ENCODE assay signal across 8 mouse cellular contexts in the genomic region with DNA sequence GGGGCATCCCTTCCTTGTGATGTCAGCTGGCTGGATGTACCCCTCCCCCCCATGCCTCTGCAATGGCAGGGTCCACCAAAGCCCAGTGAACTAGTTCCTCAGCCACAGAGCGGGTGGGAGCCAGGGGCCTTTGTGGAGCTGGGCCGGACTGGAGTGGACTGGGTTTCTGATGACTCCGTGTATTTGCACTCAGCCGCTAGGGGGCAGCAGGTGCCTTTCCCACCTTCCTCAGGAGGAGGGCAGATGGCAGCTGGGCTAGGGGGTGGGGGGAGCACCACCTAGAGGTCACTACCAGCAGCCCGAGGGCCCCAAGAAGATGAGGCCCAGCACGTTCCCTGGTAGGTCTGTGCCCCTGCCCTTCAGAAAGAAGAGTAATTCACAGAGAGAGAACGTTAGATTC. TPM values are rescaled to one million over a fixed set of nuclear protein-coding genes. Genes with fewer than 3 reads are reported as not detected.
A peak's percentile ranks its signal among the peaks of the same experiment; 100 is the strongest.
DNase-seq lines count a peak whose midpoint lies in the region; ATAC-seq and TF ChIP-seq lines count a peak whose summit lies in the region.

No protein-coding gene starts in this region.

- H3K4me3 ChIP-seq in embryonic facial prominence, embryonic 11.5 days (ENCODE audit: low read depth, low read length) = no peak overlapping the region
- H3K4me3 ChIP-seq in kidney, embryonic 14.5 days (ENCODE audit: low read length) = no peak overlapping the region
- H3K4me3 ChIP-seq in limb, embryonic 14.5 days (replicated peaks; ENCODE audit: low read length) = no peak overlapping the region
- no peak overlapping the region for H3K4me3 ChIP-seq in stomach, embryonic 14.5 days (ENCODE audit: low read depth, low read length)

- H3K4me2 ChIP-seq in embryonic facial prominence, embryonic 11.5 days (ENCODE audit: low read depth, low read length) = no peak overlapping the region
- no peak overlapping the region for H3K4me2 ChIP-seq in kidney, embryonic 14.5 days (replicated peaks; ENCODE audit: low read depth, low read length)
- H3K4me2 ChIP-seq in limb, embryonic 14.5 days (replicated peaks; ENCODE audit: low read depth, low read length, severe bottlenecking) = no peak overlapping the region
- H3K4me2 ChIP-seq in stomach, embryonic 14.5 days (replicated peaks; ENCODE audit: low read depth, low read length) = no peak overlapping the region

- TF ChIP-seq POLR2A in limb, embryonic 14.5 days (IDR thresholded peaks at IDR 0.05; ENCODE audit: borderline replicate concordance, extremely low read depth, insufficient read depth, insufficient read length) = no peak

- H3K9me3 ChIP-seq in embryonic facial prominence, embryonic 11.5 days (replicated peaks; ENCODE audit: control insufficient read depth, low read length) = no peaks in the 10 kb centered on the region
- no peaks in the 10 kb centered on the region for H3K9me3 ChIP-seq in kidney, embryonic 14.5 days (ENCODE audit: control insufficient read depth, low read length)
- no peaks in the 10 kb centered on the region for H3K9me3 ChIP-seq in limb, embryonic 14.5 days (ENCODE audit: control insufficient read depth, low read length)
- H3K9me3 ChIP-seq in stomach, embryonic 14.5 days (ENCODE audit: control insufficient read depth, low read depth, low read length) = no peaks in the 10 kb centered on the region

- no peak overlapping the region for H3K27ac ChIP-seq in embryonic facial prominence, embryonic 11.5 days (replicated peaks; ENCODE audit: low read depth, low read length)
- peak overlapping the region; percentile 67; the same call in 1 of the 2 replicates for H3K27ac ChIP-seq in kidney, embryonic 14.5 days (ENCODE audit: low read depth, low read length)
- H3K27ac ChIP-seq in limb, embryonic 14.5 days (replicated peaks; ENCODE audit: low read depth, low read length) = no peak overlapping the region
- peak overlapping the region; percentile 33; the same call in 1 of the 2 replicates for H3K27ac ChIP-seq in stomach, embryonic 14.5 days (ENCODE audit: low read length)

- no peaks in the 10 kb centered on the region for H3K27me3 ChIP-seq in embryonic facial prominence, embryonic 11.5 days (ENCODE audit: control insufficient read depth, insufficient read depth, low read length)
- H3K27me3 ChIP-seq in kidney, embryonic 14.5 days (ENCODE audit: control insufficient read depth, insufficient read depth, low read length) = peaks cover under 1% of the 10 kb centered on the region; the same call in 1 of the 2 replicates
- H3K27me3 ChIP-seq in limb, embryonic 14.5 days (ENCODE audit: control insufficient read depth, insufficient read depth, low read length) = no peaks in the 10 kb centered on the region
- H3K27me3 ChIP-seq in stomach, embryonic 14.5 days (ENCODE audit: control insufficient read depth, insufficient read depth, low read length) = no peaks in the 10 kb centered on the region

- 5% methylated on average over 7 of the region's 7 CpGs for WGBS in embryonic facial prominence, embryonic 11.5 days
- 6% methylated on average over 7 of the region's 7 CpGs for WGBS in kidney, embryonic 14.5 days
- 4% methylated on average over 7 of the region's 7 CpGs for WGBS in limb, embryonic 14.5 days
- WGBS in stomach, embryonic 14.5 days = 6% methylated on average over 7 of the region's 7 CpGs

- 0 out of 2 replicates have a peak, but pooled peaks have one; percentile 24 for ATAC-seq in embryonic facial prominence, embryonic 11.5 days (replicated peaks; ENCODE audit: insufficient number of reproducible peaks, low FRiP score, low TSS enrichment, low read depth)
- peak; percentile 51 for ATAC-seq in kidney, embryonic 14.5 days (ENCODE audit: low FRiP score, low TSS enrichment)
- peak; percentile 41; the same call in 1 of the 2 replicates for ATAC-seq in limb, embryonic 14.5 days (ENCODE audit: low FRiP score, low read depth)
- ATAC-seq in stomach, embryonic 14.5 days (ENCODE audit: insufficient number of reproducible peaks, insufficient read depth, low FRiP score, low read depth) = 0 out of 2 replicates have a peak, but pooled peaks have one; percentile 42

- peak; percentile 83 for DNase-seq in A20 (ENCODE audit: low read depth, low spot score)
- peak; percentile 92 for DNase-seq in adrenal gland, postnatal 14 days
- peak; percentile 89 for DNase-seq in embryonic facial prominence, embryonic 11.5 days (ENCODE audit: low spot score)
- DNase-seq in heart, adult 18-20 months = peak; percentile 70 to 87
- DNase-seq in limb, embryonic 14.5 days (ENCODE audit: low spot score) = peak; percentile 68
- peak; percentile 89 for DNase-seq in neural tube, embryonic 10.5 days (ENCODE audit: extremely low spot score, low spot score)

- H3K9ac ChIP-seq in embryonic facial prominence, embryonic 11.5 days (replicated peaks; ENCODE audit: low read length) = no peak overlapping the region
- no peak overlapping the region for H3K9ac ChIP-seq in kidney, embryonic 14.5 days (ENCODE audit: low read depth, low read length)
- H3K9ac ChIP-seq in limb, embryonic 14.5 days (ENCODE audit: low read depth, low read length, severe bottlenecking) = no peak overlapping the region
- H3K9ac ChIP-seq in stomach, embryonic 14.5 days (replicated peaks; ENCODE audit: low read depth, low read length) = no peak overlapping the region

- H3K36me3 ChIP-seq in embryonic facial prominence, embryonic 11.5 days (replicated peaks; ENCODE audit: control insufficient read depth, insufficient read depth, low read depth, low read length) = no peaks in the 10 kb centered on the region
- no peaks in the 10 kb centered on the region for H3K36me3 ChIP-seq in kidney, embryonic 14.5 days (ENCODE audit: control insufficient read depth, insufficient read depth, low read length)
- no peaks in the 10 kb centered on the region for H3K36me3 ChIP-seq in limb, embryonic 14.5 days (ENCODE audit: control insufficient read depth, insufficient read depth, low read length)
- no peaks in the 10 kb centered on the region for H3K36me3 ChIP-seq in stomach, embryonic 14.5 days (ENCODE audit: control insufficient read depth, insufficient read depth, low read length)

- peaks cover under 1% of the 10 kb centered on the region for H3K4me1 ChIP-seq in embryonic facial prominence, embryonic 11.5 days (ENCODE audit: control insufficient read depth, insufficient read depth, low read length)
- H3K4me1 ChIP-seq in kidney, embryonic 14.5 days (ENCODE audit: control insufficient read depth, insufficient read depth, low read length) = peaks cover 24% of the 10 kb centered on the region; the same call in 1 of the 2 replicates
- H3K4me1 ChIP-seq in limb, embryonic 14.5 days (ENCODE audit: control insufficient read depth, insufficient read depth, low read length) = no peaks in the 10 kb centered on the region
- H3K4me1 ChIP-seq in stomach, embryonic 14.5 days (ENCODE audit: control insufficient read depth, insufficient read depth, low read length) = peaks cover 28% of the 10 kb centered on the region

RNA-seq across cellular contexts. Expression of gene Mvk, which starts 17.2 kb away (rescaled TPM):
- 22.0 and 23.2 TPM in 2 replicates for total RNA-seq in adrenal gland, postnatal 14 days (2021)
- polyA plus RNA-seq in embryonic facial prominence, embryonic 11.5 days (2014; fragmentation: Nextera tagmentation; extraction: Ambion mirVana) = 53.0 and 60.9 TPM in 2 replicates
- 1 to 10 TPM; 9.2 TPM for total RNA-seq in heart, adult 18-20 months (2021)
- 45.0 and 48.3 TPM in 2 replicates for polyA plus RNA-seq in kidney, embryonic 14.5 days (2014; fragmentation: Nextera tagmentation; extraction: Ambion mirVana)
- 48.8 and 59.1 TPM in 2 replicates for polyA plus RNA-seq in limb, embryonic 14.5 days (2012; rRNA removed)
- polyA plus RNA-seq in limb, embryonic 14.5 days (2014; fragmentation: Nextera tagmentation; extraction: Ambion mirVana) = 55.2 and 57.0 TPM in 2 replicates
- 62.7 and 69.8 TPM in 2 replicates for polyA plus RNA-seq in stomach, embryonic 14.5 days (2014; fragmentation: Nextera tagmentation; extraction: Ambion mirVana)

RNA-seq across cellular contexts. Expression of gene Mmab, which starts 17.4 kb away (rescaled TPM):
- 14.6 and 18.0 TPM in 2 replicates for total RNA-seq in adrenal gland, postnatal 14 days (2021)
- 22.4 and 27.2 TPM in 2 replicates for polyA plus RNA-seq in embryonic facial prominence, embryonic 11.5 days (2014; fragmentation: Nextera tagmentation; extraction: Ambion mirVana)
- total RNA-seq in heart, adult 18-20 months (2021) = 10 to 100 TPM; 22.3 to 26.3 TPM
- polyA plus RNA-seq in kidney, embryonic 14.5 days (2014; fragmentation: Nextera tagmentation; extraction: Ambion mirVana) = 19.0 and 32.9 TPM in 2 replicates
- polyA plus RNA-seq in limb, embryonic 14.5 days (2012; rRNA removed) = 41.3 and 41.6 TPM in 2 replicates
- polyA plus RNA-seq in limb, embryonic 14.5 days (2014; fragmentation: Nextera tagmentation; extraction: Ambion mirVana) = 29.4 and 30.4 TPM in 2 replicates
- polyA plus RNA-seq in stomach, embryonic 14.5 days (2014; fragmentation: Nextera tagmentation; extraction: Ambion mirVana) = 27.8 and 30.5 TPM in 2 replicates

Comparison
In these comparisons a context has a peak if more than half of its experiments do, and no peak if none do; other contexts are left out.
1. H3K27ac ChIP-seq: peak in kidney, embryonic 14.5 days (single experiment) and stomach, embryonic 14.5 days (single experiment); none in embryonic facial prominence, embryonic 11.5 days (single experiment) and limb, embryonic 14.5 days (single experiment).
2. Peak in every context shown above with its lines, with median percentiles within 50 percentile points of each other: DNase-seq and ATAC-seq.